Mouse (Mus musculus): ENCODE data around the gene Gm10718.
"Not testable (repeated sequence)": the region's sequence is repeated elsewhere in the genome, so short reads cannot be mapped to it uniquely, and the experiment has no call there.

Gene Gm10718

GRCm38 (mm10) chr9:3023312-3023984 is at the start of gene Gm10718:
Gm10718 (plus strand) TSS chr9:3023547.
- DNase-seq (ENCODE audit: low read depth, low spot score): not testable (repeated sequence)

- DNase-seq (ENCODE audit: low read depth, low spot score): peak; percentile 6
Observed at GRCm38 (mm10) chr9:3000445-3000972, 22.8 kb upstream of the Gm10718 start, which contains the start of gene Gm10722. Gm10722 (plus strand) TSS chr9:3000922.

- not testable (repeated sequence) for DNase-seq (ENCODE audit: low read depth, low spot score)
Observed at GRCm38 (mm10) chr9:3001006-3001405, 22.3 kb upstream of the Gm10718 start.

GRCm38 (mm10) chr9:3001948-3002659 is 21.2 kb upstream of the Gm10718 start:
- DNase-seq (ENCODE audit: low read depth, low spot score): peak; percentile 0

GRCm38 (mm10) chr9:3002794-3003396 is 20.5 kb upstream of the Gm10718 start, which contains the start of gene Gm11168:
Gm11168 (plus strand) TSS chr9:3003346.
- not testable (repeated sequence) for DNase-seq (ENCODE audit: low read depth, low spot score)

GRCm38 (mm10) chr9:3006179-3006578 is 17.2 kb upstream of the Gm10718 start:
- DNase-seq (ENCODE audit: low read depth, low spot score): not testable (repeated sequence)

- not testable (repeated sequence) for DNase-seq (ENCODE audit: low read depth, low spot score)
Observed at GRCm38 (mm10) chr9:3006636-3007035, 16.7 kb upstream of the Gm10718 start.

GRCm38 (mm10) chr9:3007272-3007671 is 16.1 kb upstream of the Gm10718 start:
- DNase-seq (ENCODE audit: low read depth, low spot score): peak; percentile 0

- not testable (repeated sequence) for DNase-seq (ENCODE audit: low read depth, low spot score)
Observed at GRCm38 (mm10) chr9:3009331-3009730, 14.0 kb upstream of the Gm10718 start.

- DNase-seq (ENCODE audit: low read depth, low spot score): not testable (repeated sequence)
Observed at GRCm38 (mm10) chr9:3012054-3012621, 11.2 kb upstream of the Gm10718 start.

- not testable (repeated sequence) for DNase-seq (ENCODE audit: low read depth, low spot score)
Observed at GRCm38 (mm10) chr9:3012733-3013279, 10.5 kb upstream of the Gm10718 start, which contains the start of gene Gm10721. Gm10721 (plus strand) TSS chr9:3013140.

- DNase-seq (ENCODE audit: low read depth, low spot score): not testable (repeated sequence)
Observed at GRCm38 (mm10) chr9:3015354-3015753, 8.0 kb upstream of the Gm10718 start, which contains the start of gene Gm10720. Gm10720 (plus strand) TSS chr9:3015654.

- DNase-seq (ENCODE audit: low read depth, low spot score): not testable (repeated sequence)
Observed at GRCm38 (mm10) chr9:3015896-3016295, 7.5 kb upstream of the Gm10718 start.

GRCm38 (mm10) chr9:3017108-3017507 is 6.2 kb upstream of the Gm10718 start, which contains the start of gene Gm10719:
Gm10719 (plus strand) TSS chr9:3017408.
- DNase-seq (ENCODE audit: low read depth, low spot score): not testable (repeated sequence)

GRCm38 (mm10) chr9:3018944-3019343 is 4.4 kb upstream of the Gm10718 start:
- not testable (repeated sequence) for DNase-seq (ENCODE audit: low read depth, low spot score)

GRCm38 (mm10) chr9:3019835-3020727 is 3.3 kb upstream of the Gm10718 start:
- not testable (repeated sequence) for DNase-seq (ENCODE audit: low read depth, low spot score)

- DNase-seq (ENCODE audit: low read depth, low spot score): peak; percentile 0
Observed at GRCm38 (mm10) chr9:3022316-3023008, 885 bp upstream of the Gm10718 start.

- not testable (repeated sequence) for DNase-seq (ENCODE audit: low read depth, low spot score)
Observed at GRCm38 (mm10) chr9:3023985-3024648, 770 bp downstream of the Gm10718 start.

All from brain, embryonic 18.5 days (tissue).